Mouse (Mus musculus): Measurements from ENCODE around the gene Gabpb1. TPM values are rescaled to one million over a fixed set of nuclear protein-coding genes. Genes with fewer than 3 reads are reported as not detected.

Gabpb1 gene
- polyA plus RNA-seq, 1 experiment from 2014 or later: 66.1 TPM

DNA sequence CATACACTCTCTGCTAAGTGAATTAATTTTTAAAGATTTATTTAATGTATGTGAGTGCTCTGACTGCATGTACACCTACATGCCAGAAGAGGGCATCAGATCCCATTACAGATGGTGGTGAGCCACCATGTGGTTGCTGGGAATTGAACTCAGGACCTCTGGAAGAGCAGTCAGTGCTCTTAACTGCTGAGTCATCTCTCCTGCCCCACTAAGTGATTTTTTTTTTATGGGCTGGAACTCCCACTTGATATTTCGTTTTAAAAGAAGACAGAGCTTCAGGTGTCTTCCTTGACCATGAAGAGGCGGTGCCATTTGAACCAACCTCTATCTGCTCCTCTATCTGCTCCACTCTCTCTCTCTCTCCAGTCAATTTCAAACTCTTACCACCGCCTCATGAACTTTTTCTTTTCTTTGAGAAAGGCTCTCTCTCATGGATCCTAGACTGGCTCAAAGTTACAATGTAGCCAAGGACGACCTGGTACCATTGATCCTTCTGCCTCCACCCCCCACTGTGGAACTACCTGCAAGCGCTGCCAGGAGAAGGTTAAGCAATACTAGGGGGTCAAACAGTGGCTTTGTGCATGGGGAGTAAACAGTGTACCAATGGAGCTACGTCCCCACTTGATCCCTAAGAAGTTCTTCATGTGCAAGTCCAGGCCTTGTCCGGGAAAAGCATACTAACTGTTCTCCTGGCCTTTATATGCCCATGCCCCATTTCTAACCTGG lies 79.6 kb downstream of the Gabpb1 start:
- DNase-seq (ENCODE audit: low spot score): no peak

DNA sequence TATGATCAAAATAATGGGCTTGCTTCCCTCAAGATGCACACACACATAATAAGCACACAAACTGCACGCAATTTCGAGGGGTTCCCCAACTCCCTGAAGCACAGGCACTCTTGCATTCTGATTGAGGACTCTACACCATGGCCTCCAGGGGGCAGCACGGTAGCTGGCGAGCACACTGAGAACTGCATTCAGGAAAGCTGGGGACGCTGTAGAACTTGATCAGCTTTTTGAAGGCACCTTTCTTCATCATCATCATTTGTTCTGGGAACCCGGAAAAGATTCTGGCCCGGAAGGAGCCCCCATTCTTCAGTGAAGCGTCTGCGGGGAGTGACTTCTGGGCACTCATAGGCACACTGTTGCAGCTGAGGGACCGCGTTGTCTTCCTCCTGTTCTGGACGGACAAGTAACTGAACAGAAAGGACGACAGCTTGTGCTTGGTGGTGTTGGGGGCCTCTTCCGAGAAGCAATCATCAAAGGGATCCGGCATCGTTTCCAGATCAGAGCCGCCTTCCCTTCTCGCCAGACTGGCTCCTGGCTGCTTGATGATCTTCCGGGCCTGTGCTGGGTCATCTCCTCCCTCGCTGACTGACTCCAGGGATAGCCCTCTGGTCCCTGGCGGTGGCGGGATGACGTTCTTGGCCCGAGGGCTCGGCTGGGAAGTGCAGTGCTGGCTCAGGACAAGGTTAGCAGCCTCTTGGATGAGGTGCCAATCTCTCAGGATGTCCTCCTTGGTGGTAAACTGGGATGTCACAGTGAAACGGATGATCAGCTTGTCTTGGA lies 82.1 kb downstream of the Gabpb1 start:
- peak; percentile 89 for DNase-seq (ENCODE audit: low spot score)

DNA sequence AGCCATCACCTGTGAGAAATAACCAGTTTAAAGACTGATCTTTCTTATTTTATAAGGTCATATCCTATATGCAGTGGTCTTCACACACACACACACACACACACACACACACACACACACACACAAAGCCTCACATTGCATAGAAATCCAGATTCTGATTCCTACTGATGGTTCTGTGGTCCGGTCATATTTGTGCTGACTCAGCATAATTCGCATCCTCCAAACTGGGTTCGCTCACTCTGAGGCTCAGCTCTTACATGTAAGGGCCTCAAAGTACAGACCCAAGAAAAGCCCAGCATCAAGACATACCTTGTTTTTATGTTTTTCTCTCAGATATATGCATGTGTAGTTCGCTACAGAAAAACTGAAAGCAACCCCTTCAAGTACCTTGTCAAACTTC lies 84.8 kb downstream of the Gabpb1 start:
- DNase-seq (ENCODE audit: low spot score): no peak

DNA sequence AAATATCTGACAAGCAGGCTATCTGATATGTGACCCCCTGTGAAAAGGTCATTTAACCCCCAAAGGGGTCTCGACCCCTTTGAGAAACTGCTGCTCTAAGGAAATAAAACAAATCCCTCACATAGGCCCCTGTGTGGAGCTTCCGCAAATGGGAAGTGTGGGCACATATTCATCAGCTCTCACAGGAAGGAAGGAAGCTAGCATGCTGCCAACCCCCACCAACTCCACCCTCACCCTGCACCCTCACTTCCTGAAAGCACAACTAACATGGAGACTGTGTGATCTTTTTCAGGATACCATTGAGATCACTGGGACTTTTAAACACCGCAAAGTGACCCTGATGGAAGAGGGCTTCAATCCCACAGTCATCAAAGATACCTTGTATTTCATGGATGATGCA lies 88.7 kb downstream of the Gabpb1 start:
- DNase-seq (ENCODE audit: low spot score): no peak

DNA sequence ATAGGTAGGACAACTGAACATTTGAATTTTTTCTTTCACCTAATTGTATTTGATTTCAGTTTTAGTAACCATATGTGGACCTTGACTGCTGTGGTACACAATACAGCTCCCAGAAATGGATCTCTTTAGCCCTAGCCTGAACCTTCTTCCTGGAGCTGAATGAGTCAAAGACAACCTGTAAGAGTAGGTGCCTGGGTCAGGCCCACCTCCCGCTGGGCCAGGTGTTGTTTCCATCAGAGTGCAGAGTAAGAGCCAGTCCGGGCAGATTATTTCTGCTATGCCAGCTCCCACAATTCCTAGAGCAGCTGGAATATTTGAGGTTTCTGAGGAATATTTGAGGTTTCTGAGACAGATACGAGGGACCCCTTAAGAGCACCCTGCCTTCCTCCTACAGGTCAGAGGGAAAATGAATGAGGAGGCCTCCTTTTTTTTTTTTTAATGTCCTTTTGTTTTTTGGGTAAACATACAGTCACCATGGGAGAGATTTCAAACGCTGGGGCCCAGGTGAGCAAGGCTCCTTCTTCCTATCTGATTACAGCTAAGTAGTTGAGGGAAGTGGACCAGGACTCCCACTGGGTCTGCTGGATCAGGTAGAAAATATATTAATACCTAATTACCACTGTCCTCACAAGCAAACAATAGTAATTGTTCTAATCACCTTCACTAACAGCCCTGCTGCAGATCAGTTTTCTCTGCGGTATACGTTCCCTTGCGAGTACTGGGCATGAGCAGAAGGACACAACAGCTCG lies 91.3 kb downstream of the Gabpb1 start:
- no peak for DNase-seq (ENCODE audit: low spot score)

DNA sequence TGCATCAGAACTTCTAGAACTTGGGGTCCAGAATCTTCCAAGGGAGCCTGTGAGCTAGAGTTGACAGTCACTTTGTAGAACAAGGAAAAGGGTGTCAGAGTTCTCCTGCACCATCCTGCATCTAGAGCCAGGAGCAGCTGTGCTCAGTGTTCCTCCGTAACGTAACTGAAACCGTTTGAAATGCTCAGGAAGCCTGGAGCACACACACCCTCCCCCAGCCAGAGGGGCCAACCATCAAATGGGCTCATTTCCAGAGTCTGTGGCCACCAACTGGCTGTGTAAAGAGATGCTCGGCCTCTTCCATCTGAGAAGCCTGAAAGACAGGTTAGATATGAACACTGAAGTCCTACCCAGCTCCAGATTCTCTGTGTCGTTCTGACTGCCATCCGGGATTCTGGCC lies 92.2 kb downstream of the Gabpb1 start:
- no peak for DNase-seq (ENCODE audit: low spot score)

DNA sequence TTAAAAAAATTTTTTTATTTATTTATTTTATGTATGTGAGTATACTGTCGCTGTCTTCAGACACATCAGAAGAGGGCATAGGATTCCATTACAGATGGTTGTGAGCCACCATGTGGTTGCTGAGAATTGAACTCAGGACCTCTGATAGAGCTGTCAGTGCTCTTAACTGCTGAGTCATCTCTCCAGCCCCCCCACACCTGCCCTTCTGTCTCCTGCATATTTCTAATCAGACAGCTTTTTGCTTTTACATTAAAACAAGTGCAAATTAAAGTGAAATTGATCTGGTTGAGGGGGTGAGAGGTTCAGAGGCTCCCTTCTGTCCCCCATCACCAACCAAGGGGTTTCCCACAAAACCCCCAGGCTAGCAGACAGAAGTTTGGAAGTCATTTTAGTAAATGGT lies 96.9 kb downstream of the Gabpb1 start:
- DNase-seq (ENCODE audit: low spot score): no peak

Other genes starting within 250 kb of the Gabpb1 start
- 8.5 and 9.0 TPM in 2 replicates for gene Atp8b4, start 175.7 kb downstream of the Gabpb1 start, polyA plus RNA-seq (2015; fragmentation: Nextera tagmentation; extraction: Ambion mirVana)
- gene Slc27a2, start 123.9 kb downstream of the Gabpb1 start, polyA plus RNA-seq (2015; fragmentation: Nextera tagmentation; extraction: Ambion mirVana): 2.7 and 2.8 TPM in 2 replicates
- gene Hdc, start 57.0 kb downstream of the Gabpb1 start, polyA plus RNA-seq (2015; fragmentation: Nextera tagmentation; extraction: Ambion mirVana): 13.0 and 13.3 TPM in 2 replicates
- gene Usp8, start 31.0 kb upstream of the Gabpb1 start, polyA plus RNA-seq (2015; fragmentation: Nextera tagmentation; extraction: Ambion mirVana): 23.0 and 27.7 TPM in 2 replicates
- 2.9 and 3.6 TPM in 2 replicates for gene Usp50, start 107.1 kb upstream of the Gabpb1 start, polyA plus RNA-seq (2015; fragmentation: Nextera tagmentation; extraction: Ambion mirVana)
- 43.8 and 57.5 TPM in 2 replicates for gene Trpm7, start 199.9 kb upstream of the Gabpb1 start, polyA plus RNA-seq (2015; fragmentation: Nextera tagmentation; extraction: Ambion mirVana)

Data from thymus, postnatal 0 days (tissue).